Mouse (Mus musculus) G1E (cell line): ENCODE measurements around the gene Il4i1.

Experiments used
- CTCF ChIP-seq: IDR thresholded peaks from 2 replicates; pipeline ENCODE4 v1.5.1; 2012; ENCODE audit warnings: low read depth, low read length, inconsistent platforms, mixed read lengths
- GATA1 ChIP-seq: IDR thresholded peaks from 2 replicates; pipeline ENCODE4 v1.6.1; 2012; ENCODE audit warnings: borderline replicate concordance, low read length, inconsistent platforms, mixed read lengths

- TF ChIP-seq CTCF, result no peak
- TF ChIP-seq GATA1, result no peak
Measured at GRCm38 (mm10) chr7:44839491-44840191, 23.5 kb downstream of the Il4i1 start.
